Mouse (Mus musculus): ENCODE data around the gene Itpr1.

DNA sequence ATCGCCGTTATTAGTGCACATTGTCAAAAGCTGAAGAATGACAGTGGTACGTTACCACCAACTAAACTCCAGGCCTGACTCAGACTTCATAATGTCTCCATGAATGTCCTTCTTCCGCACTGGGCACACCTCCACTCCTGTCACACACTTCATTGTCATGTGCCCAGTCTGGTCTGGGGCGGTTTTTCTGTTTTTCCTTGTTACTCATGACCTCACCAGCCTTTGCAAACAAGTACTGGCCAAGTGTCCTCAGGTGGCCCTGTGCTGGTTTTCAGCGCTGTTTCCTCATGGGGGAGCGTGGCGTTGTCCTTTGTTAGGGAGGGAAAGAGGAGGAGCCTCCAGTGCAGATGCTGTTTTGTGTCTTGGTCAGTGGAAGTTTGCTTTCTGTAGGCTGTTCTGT is 200.1 kb downstream of the Itpr1 start:
- TF ChIP-seq CTCF (IDR thresholded peaks at IDR 0.05; ENCODE audit: low read depth, low read length): no peak
- TF ChIP-seq POLR2A (IDR thresholded peaks at IDR 0.05; ENCODE audit: insufficient read depth, low read length): no peak
- no peak for TF ChIP-seq EP300 (IDR thresholded peaks at IDR 0.05; ENCODE audit: insufficient read depth, low read depth, low read length)

Data from ES-Bruce4 (cell line).